Mouse (Mus musculus) liver, adult (tissue): Measurements from ENCODE around the gene Snw1.
"Not testable (repeated sequence)": the region's sequence is repeated elsewhere in the genome, so short reads cannot be mapped to it uniquely, and the experiment has no call there.

Source experiments
- GATA4 ChIP-seq: IDR thresholded peaks from 2 replicates; pipeline ENCODE4 v1.6.1; 2014; ENCODE audit warnings: mild to moderate bottlenecking, low read length; ENCODE audit not compliant: insufficient replicate concordance

Snw1 gene

GRCm38 (mm10) chr12:87471964-87472786 is at the start of gene Snw1:
Gene Snw1, minus strand, starts transcription at chr12:87472274.
- 0 out of 2 replicates have a peak, but pooled peaks have one; percentile 19 for TF ChIP-seq GATA4

GRCm38 (mm10) chr12:87514016-87514415 is 41.9 kb upstream of the Snw1 start, which contains the start of gene Gm8300:
Gene Gm8300, plus strand, starts transcription at chr12:87514316.
- not testable (repeated sequence) for TF ChIP-seq GATA4

GRCm38 (mm10) chr12:87494421-87494820 is 22.3 kb upstream of the Snw1 start, which contains the start of gene Gm5788:
Gene Gm5788, plus strand, starts transcription at chr12:87494721.
- not testable (repeated sequence) for TF ChIP-seq GATA4

GRCm38 (mm10) chr12:87474756-87475155 is 2.7 kb upstream of the Snw1 start:
- TF ChIP-seq GATA4: no peak

- no peak for TF ChIP-seq GATA4
These were observed 582 bp downstream of the Snw1 start for GRCm38 (mm10) chr12:87471421-87471963.

- no peak for TF ChIP-seq GATA4
These were observed 1.6 kb downstream of the Snw1 start for GRCm38 (mm10) chr12:87470263-87471136.

- TF ChIP-seq GATA4: no peak
These were observed 7.3 kb downstream of the Snw1 start for GRCm38 (mm10) chr12:87464678-87465297.

GRCm38 (mm10) chr12:87449456-87449855 is 22.6 kb downstream of the Snw1 start:
- no peak for TF ChIP-seq GATA4

GRCm38 (mm10) chr12:87444211-87444610 is 27.9 kb downstream of the Snw1 start:
- TF ChIP-seq GATA4: no peak

GRCm38 (mm10) chr12:87443700-87444122 is 28.4 kb downstream of the Snw1 start, which contains the start of the genes Slirp and Alkbh1:
Gene Slirp, plus strand, starts transcription at chr12:87443896.
Gene Alkbh1, minus strand, starts transcription at chr12:87444017.
- no peak for TF ChIP-seq GATA4

GRCm38 (mm10) chr12:87443115-87443699 is 28.9 kb downstream of the Snw1 start:
- TF ChIP-seq GATA4: no peak

GRCm38 (mm10) chr12:87442177-87443114 is 29.6 kb downstream of the Snw1 start:
- TF ChIP-seq GATA4: no peak

GRCm38 (mm10) chr12:87428885-87429284 is 43.2 kb downstream of the Snw1 start:
- no peak for TF ChIP-seq GATA4

GRCm38 (mm10) chr12:87428295-87428694 is 43.8 kb downstream of the Snw1 start:
- no peak for TF ChIP-seq GATA4
